Mouse (Mus musculus) MEL (cell line): ENCODE results near the gene Phf13. TPM values are rescaled to one million over a fixed set of nuclear protein-coding genes. Genes with fewer than 3 reads are reported as not detected.
A peak's percentile ranks its signal among the peaks of the same experiment; 100 is the strongest.

Experiments used
- DNase-seq: peaks from one replicate; pipeline ENCODE4 v3.0.0; 2011; ENCODE audit warnings: low read depth, low spot score
- H3K27ac ChIP-seq: 2 replicates; pipeline ENCODE4 v1.5.1; 2012; ENCODE audit warnings: low read depth, mild to moderate bottlenecking, control low read depth, low read length, moderate library complexity; ENCODE audit not compliant: control insufficient read depth
- H3K27me3 ChIP-seq, 2 experiments: fragments of 150-350 bp in 1 of 2; sonication (generic) in 1 of 2; 2 replicates each; pipeline ENCODE4 v1.6.1; 2012; ENCODE audit warnings: low read length in 2 of 2, mild to moderate bottlenecking in 2 of 2, improper control_type of control experiment in 1 of 2, moderate library complexity in 1 of 2; ENCODE audit not compliant: insufficient read depth in 2 of 2, control insufficient read depth in 1 of 2
- H3K36me3 ChIP-seq, 2 experiments: 2 replicates each; pipeline ENCODE4 v1.6.1; 2012 to 2014; ENCODE audit warnings: low read length in 2 of 2, improper control_type of control experiment in 1 of 2, inconsistent platforms in 1 of 2, mild to moderate bottlenecking in 1 of 2; ENCODE audit not compliant: insufficient read depth in 2 of 2, control insufficient read depth in 1 of 2
- H3K4me1 ChIP-seq, 2 experiments: fragments of 150-350 bp in 1 of 2; sonication (generic) in 1 of 2; 2 replicates each; pipeline ENCODE4 v1.6.1; 2012; ENCODE audit warnings: low read length in 2 of 2, improper control_type of control experiment in 1 of 2, mild to moderate bottlenecking in 1 of 2; ENCODE audit not compliant: insufficient read depth in 2 of 2, control insufficient read depth in 1 of 2
- H3K4me3 ChIP-seq, 2 experiments: fragments of 150-350 bp in 1 of 2; sonication (generic) in 1 of 2; 2 replicates each; pipeline ENCODE4 v1.5.1; 2012; ENCODE audit warnings: low read depth in 2 of 2, low read length in 2 of 2, mild to moderate bottlenecking in 2 of 2, moderate library complexity in 2 of 2, control low read depth in 1 of 2, improper control_type of control experiment in 1 of 2; ENCODE audit not compliant: control insufficient read depth in 1 of 2, insufficient read depth in 1 of 2
- H3K79me2 ChIP-seq: 2 replicates; pipeline ENCODE4 v1.6.1; 2012; ENCODE audit warnings: mild to moderate bottlenecking, low read length, moderate library complexity; ENCODE audit not compliant: control insufficient read depth, poor library complexity, insufficient read depth
- H3K9ac ChIP-seq: 2 replicates; pipeline ENCODE4 v1.6.1; 2012; ENCODE audit warnings: low read depth, mild to moderate bottlenecking, control low read depth, low read length, moderate library complexity; ENCODE audit not compliant: control insufficient read depth, poor library complexity, severe bottlenecking
- H3K9me3 ChIP-seq: fragments of 150-350 bp; sonication (generic); replicated peaks from 2 replicates; pipeline ENCODE4 v1.6.1; 2012; ENCODE audit warnings: mild to moderate bottlenecking, low read length, improper control_type of control experiment, moderate library complexity; ENCODE audit not compliant: insufficient read depth
- CHD1 ChIP-seq: IDR thresholded peaks from 2 replicates; pipeline ENCODE4 v1.6.1; 2012; ENCODE audit warnings: low read depth, mild to moderate bottlenecking, inconsistent platforms, low read length, improper control_type of control experiment
- CHD2 ChIP-seq: IDR thresholded peaks from 2 replicates; pipeline ENCODE4 v1.6.1; 2011; ENCODE audit warnings: low read length, improper control_type of control experiment
- CTCF ChIP-seq, 3 experiments: IDR thresholded peaks in 2 of 3; conservative IDR thresholded peaks in 1 of 3; 2 replicates each; pipeline ENCODE4 v1.5.1; 2011 to 2012; ENCODE audit warnings: low read length in 3 of 3, low read depth in 2 of 3, mild to moderate bottlenecking in 2 of 3, improper control_type of control experiment in 1 of 3, inconsistent platforms in 1 of 3, mixed read lengths in 1 of 3, moderate library complexity in 1 of 3; ENCODE audit not compliant: control insufficient read depth in 1 of 3, insufficient read depth in 1 of 3, poor library complexity in 1 of 3, severe bottlenecking in 1 of 3
- EP300 ChIP-seq, 2 experiments: IDR thresholded peaks; 2 replicates each; pipeline ENCODE4 v1.6.1; 2011; ENCODE audit warnings: improper control_type of control experiment in 2 of 2, low read length in 2 of 2, low read depth in 1 of 2, mild to moderate bottlenecking in 1 of 2
- ETS1 ChIP-seq: IDR thresholded peaks from 2 replicates; pipeline ENCODE4 v1.6.1; 2012; ENCODE audit warnings: low read depth, mild to moderate bottlenecking, inconsistent platforms, low read length, improper control_type of control experiment, moderate library complexity
- GABPA ChIP-seq: IDR thresholded peaks from 2 replicates; pipeline ENCODE4 v1.6.1; 2012; ENCODE audit warnings: low read depth, mild to moderate bottlenecking, inconsistent platforms, low read length, improper control_type of control experiment, moderate library complexity
- GATA1 ChIP-seq: IDR thresholded peaks from 2 replicates; pipeline ENCODE4 v1.6.1; 2011; ENCODE audit warnings: low read depth, low read length, improper control_type of control experiment
- HCFC1 ChIP-seq: IDR thresholded peaks from 2 replicates; pipeline ENCODE4 v1.6.1; 2012; ENCODE audit warnings: low read depth, mild to moderate bottlenecking, inconsistent platforms, low read length, improper control_type of control experiment, moderate library complexity
- JUND ChIP-seq: IDR thresholded peaks from 2 replicates; pipeline ENCODE4 v1.6.1; 2011; ENCODE audit warnings: low read depth, mild to moderate bottlenecking, improper control_type of control experiment, low read length
- KAT2A ChIP-seq: conservative IDR thresholded peaks from 2 replicates; pipeline ENCODE4 v1.6.1; 2012; ENCODE audit warnings: low read depth, low read length, improper control_type of control experiment, inconsistent platforms
- MAFK ChIP-seq: IDR thresholded peaks from 2 replicates; pipeline ENCODE4 v1.6.1; 2011; ENCODE audit warnings: low read depth, mild to moderate bottlenecking, low read length, improper control_type of control experiment, borderline replicate concordance
- MAX ChIP-seq: IDR thresholded peaks from 2 replicates; pipeline ENCODE4 v1.6.1; 2011; ENCODE audit warnings: low read length, improper control_type of control experiment
- MAZ ChIP-seq: IDR thresholded peaks from 2 replicates; pipeline ENCODE4 v1.6.1; 2012; ENCODE audit warnings: low read depth, mild to moderate bottlenecking, inconsistent platforms, low read length, improper control_type of control experiment
- MEF2A ChIP-seq: IDR thresholded peaks from 2 replicates; pipeline ENCODE4 v1.6.1; 2014; ENCODE audit warnings: low read depth, mild to moderate bottlenecking, inconsistent platforms, low read length, improper control_type of control experiment; ENCODE audit not compliant: poor library complexity, insufficient replicate concordance, severe bottlenecking; ENCODE audit errors: extremely low read depth
- MXI1 ChIP-seq: IDR thresholded peaks from 2 replicates; pipeline ENCODE4 v1.6.1; 2011; ENCODE audit warnings: mild to moderate bottlenecking, low read depth, low read length, improper control_type of control experiment
- MYB ChIP-seq: IDR thresholded peaks from 2 replicates; pipeline ENCODE4 v1.6.1; 2011; ENCODE audit warnings: mild to moderate bottlenecking, low read depth, low read length, improper control_type of control experiment
- MYC ChIP-seq: IDR thresholded peaks from 2 replicates; pipeline ENCODE4 v1.6.1; 2011; ENCODE audit warnings: low read depth, mild to moderate bottlenecking, low read length, improper control_type of control experiment, moderate library complexity
- NELFE ChIP-seq: IDR thresholded peaks from 2 replicates; pipeline ENCODE4 v1.6.1; 2011; ENCODE audit warnings: low read depth, low read length, improper control_type of control experiment
- NRF1 ChIP-seq: IDR thresholded peaks from 2 replicates; pipeline ENCODE4 v1.6.1; 2014; ENCODE audit warnings: low read depth, mild to moderate bottlenecking, inconsistent platforms, low read length, improper control_type of control experiment, moderate library complexity; ENCODE audit not compliant: poor library complexity, insufficient read depth, severe bottlenecking
- POLR2A ChIP-seq, 2 experiments: IDR thresholded peaks; 2 replicates each; pipeline ENCODE4 v1.6.1; 2011 to 2012; ENCODE audit warnings: low read length in 2 of 2, mild to moderate bottlenecking in 2 of 2, control low read depth in 1 of 2, improper control_type of control experiment in 1 of 2, low read depth in 1 of 2, moderate library complexity in 1 of 2; ENCODE audit not compliant: control insufficient read depth in 1 of 2, insufficient read depth in 1 of 2, poor library complexity in 1 of 2
- POLR2AphosphoS2 ChIP-seq: IDR thresholded peaks from 2 replicates; pipeline ENCODE4 v1.6.1; 2011; ENCODE audit warnings: low read length, improper control_type of control experiment
- POLR2AphosphoS5 ChIP-seq: IDR thresholded peaks from 2 replicates; pipeline ENCODE4 v1.6.1; 2012; ENCODE audit warnings: low read depth, borderline replicate concordance, mild to moderate bottlenecking, inconsistent platforms, low read length, moderate library complexity, mixed read lengths
- RAD21 ChIP-seq: IDR thresholded peaks from 2 replicates; pipeline ENCODE4 v1.6.1; 2011; ENCODE audit warnings: mild to moderate bottlenecking, low read depth, low read length, improper control_type of control experiment
- RCOR1 ChIP-seq: IDR thresholded peaks from 2 replicates; pipeline ENCODE4 v1.6.1; 2012; ENCODE audit warnings: low read depth, mild to moderate bottlenecking, inconsistent platforms, low read length, improper control_type of control experiment
- SIN3A ChIP-seq: IDR thresholded peaks from 2 replicates; pipeline ENCODE4 v1.6.1; 2012; ENCODE audit warnings: low read length, improper control_type of control experiment, inconsistent platforms
- SMC3 ChIP-seq: IDR thresholded peaks from 2 replicates; pipeline ENCODE4 v1.6.1; 2011; ENCODE audit warnings: low read depth, low read length, improper control_type of control experiment
- TAL1 ChIP-seq: IDR thresholded peaks from 2 replicates; pipeline ENCODE4 v1.6.1; 2012; ENCODE audit warnings: mild to moderate bottlenecking, inconsistent platforms, low read length, moderate library complexity, mixed read lengths
- TBP ChIP-seq: IDR thresholded peaks from 2 replicates; pipeline ENCODE4 v1.8.0; 2011; ENCODE audit warnings: low read depth, low read length, improper control_type of control experiment
- TCF12 ChIP-seq: IDR thresholded peaks from 2 replicates; pipeline ENCODE4 v1.6.1; 2014; ENCODE audit warnings: low read depth, mild to moderate bottlenecking, inconsistent platforms, low read length, improper control_type of control experiment, moderate library complexity
- UBTF ChIP-seq: IDR thresholded peaks from 2 replicates; pipeline ENCODE4 v1.6.1; 2012; ENCODE audit warnings: low read depth, mild to moderate bottlenecking, inconsistent platforms, low read length, improper control_type of control experiment, moderate library complexity, borderline replicate concordance; ENCODE audit not compliant: insufficient read depth
- USF2 ChIP-seq, 2 experiments: IDR thresholded peaks; 2 replicates each; pipeline ENCODE4 v1.6.1; 2011 to 2012; ENCODE audit warnings: improper control_type of control experiment in 2 of 2, low read length in 2 of 2, borderline replicate concordance in 1 of 2, inconsistent platforms in 1 of 2, low read depth in 1 of 2, mild to moderate bottlenecking in 1 of 2; ENCODE audit not compliant: insufficient read depth in 1 of 2
- ZC3H11A ChIP-seq: IDR thresholded peaks from 2 replicates; pipeline ENCODE4 v1.6.1; 2012; ENCODE audit warnings: low read depth, mild to moderate bottlenecking, inconsistent platforms, low read length, improper control_type of control experiment
- ZKSCAN1 ChIP-seq: IDR thresholded peaks from 2 replicates; pipeline ENCODE4 v1.6.1; 2012; ENCODE audit warnings: low read depth, mild to moderate bottlenecking, inconsistent platforms, low read length, improper control_type of control experiment, moderate library complexity
- ZNF384 ChIP-seq: IDR thresholded peaks from 2 replicates; pipeline ENCODE4 v1.6.1; 2012; ENCODE audit warnings: low read depth, mild to moderate bottlenecking, inconsistent platforms, low read length, improper control_type of control experiment
- polyA plus RNA-seq, 2 experiments: library from polyadenylated mRNA; stranded (reverse) in 1 of 2; unstranded in 1 of 2; fragments of >175 nt in 1 of 2; fragments of >200 nt in 1 of 2; gene quantifications; 2 replicates each; pipeline versions ENCODE4 v1.2.1 to v1.2.4; 2012; ENCODE audit warnings: low replicate concordance in 2 of 2, low read depth in 1 of 2; ENCODE audit not compliant: insufficient read length in 2 of 2, insufficient read depth in 1 of 2, missing spikeins in 1 of 2
- total RNA-seq: library from RNA; depleted of rRNA; stranded (reverse); fragments of 300-350 nt; gene quantifications from 2 replicates; pipeline ENCODE4 v1.2.3, GENCODE M21; 2012

Phf13 gene
- total and polyA plus RNA-seq, 3 experiments: 2.0 to 6.6 TPM; not detected in 1

DNA sequence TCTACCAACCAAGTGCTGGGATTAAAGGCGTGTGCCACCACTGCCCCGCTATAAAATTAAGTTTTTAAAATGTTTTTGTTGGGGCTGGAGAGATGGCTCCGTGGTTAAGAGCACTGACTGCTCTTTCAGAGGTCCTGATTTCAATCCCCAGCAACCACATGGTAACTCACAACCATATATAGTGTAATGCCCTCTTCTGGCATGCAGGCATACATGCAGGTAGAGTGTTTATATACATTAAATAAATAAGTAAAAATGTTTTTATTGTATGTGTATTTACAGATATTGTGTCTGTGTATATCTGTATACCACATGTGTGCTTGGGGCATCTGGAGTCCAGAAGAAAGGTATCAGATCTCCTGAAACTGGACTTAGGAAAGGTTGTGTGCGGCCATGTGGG, 5.3 kb upstream of the Phf13 start:
- no peaks in the 10 kb centered on the region for H3K27me3 ChIP-seq
- H3K79me2 ChIP-seq: peaks cover 3% of the 10 kb centered on the region; the same call in 1 of the 2 replicates
- H3K9ac ChIP-seq: no peak overlapping the region
- DNase-seq: peak; percentile 39
- H3K9me3 ChIP-seq: no peaks in the 10 kb centered on the region
- H3K4me1 ChIP-seq: peaks cover 5 to 21% of the 10 kb centered on the region in 2 experiments
- no peak overlapping the region for H3K4me3 ChIP-seq
- H3K27ac ChIP-seq: no peak overlapping the region
- TF ChIP-seq ZNF384 (no peak), CHD2 (no peak), CHD1 (no peak), UBTF (no peak), HCFC1 (no peak), MEF2A (no peak), TAL1 (no peak), JUND (no peak), POLR2AphosphoS5 (no peak), MYB (no peak), NRF1 (no peak), TBP (no peak), ETS1 (no peak), MXI1 (no peak), CTCF (IDR thresholded peaks at IDR 0.05 in 2 of 3, conservative IDR thresholded peaks at IDR 0.05 in 1 of 3; ENCODE audit: control insufficient read depth in 1 of 3, insufficient read depth in 1 of 3, low read depth in 2 of 3, low read length in 3 of 3, poor library complexity in 1 of 3, severe bottlenecking in 1 of 3) (peak in 1 of 3 experiments; percentile 41; a peak in 2 of 6 replicates), RAD21 (peak; percentile 2), SIN3A (no peak), MAZ (no peak), POLR2A (IDR thresholded peaks at IDR 0.05; ENCODE audit: control insufficient read depth in 1 of 2, insufficient read depth in 1 of 2, low read depth in 1 of 2, low read length in 2 of 2, poor library complexity in 1 of 2) (no peak), ZC3H11A (peak; percentile 20; the same call in 1 of the 2 replicates), MYC (peak; percentile 71; the same call in 1 of the 2 replicates), MAX (no peak), RCOR1 (no peak), KAT2A (no peak), SMC3 (peak; percentile 45), GABPA (no peak), GATA1 (no peak), USF2 (IDR thresholded peaks at IDR 0.05; ENCODE audit: borderline replicate concordance in 1 of 2, insufficient read depth in 1 of 2, low read depth in 1 of 2, low read length in 2 of 2) (no peak), EP300 (IDR thresholded peaks at IDR 0.05; ENCODE audit: low read depth in 1 of 2, low read length in 2 of 2) (no peak), TCF12 (no peak), MAFK (no peak), ZKSCAN1 (no peak), POLR2AphosphoS2 (no peak), NELFE (no peak)
- H3K36me3 ChIP-seq: peaks cover 0 to 16% of the 10 kb centered on the region in 2 experiments; a peak in 2 of 4 replicates
